Mouse (Mus musculus) midbrain, postnatal 0 days (tissue): ENCODE data around the gene Rspo1. TPM values are rescaled to one million over a fixed set of nuclear protein-coding genes. Genes with fewer than 3 reads are reported as not detected.

ENCODE experiments used
- ATAC-seq: fragments of 200-750 bp; cut with Nextera tagmentation; 2 replicates; pipeline ENCODE4 v1.8.0; 2017; ENCODE audit warnings: moderate number of reproducible peaks, mild to moderate bottlenecking, moderate TSS enrichment, moderate library complexity; ENCODE audit not compliant: low FRiP score
- DNase-seq: peaks from one replicate; pipeline ENCODE4 v3.0.0-alpha.2; 2015; ENCODE audit warnings: low spot score
- H3K27ac ChIP-seq: fragments of 300-500 bp; sonication (generic); 2 replicates; pipeline ENCODE4 v1.5.1; 2014; ENCODE audit warnings: low read depth, mild to moderate bottlenecking, low read length, mixed read lengths
- H3K27me3 ChIP-seq: fragments of 300-500 bp; sonication (generic); 2 replicates; pipeline ENCODE4 v1.6.1; 2014; ENCODE audit warnings: low read length, control low read depth, mixed read lengths; ENCODE audit not compliant: insufficient read depth
- H3K36me3 ChIP-seq: fragments of 300-500 bp; sonication (generic); 2 replicates; pipeline ENCODE4 v1.6.1; 2014; ENCODE audit warnings: low read length, control low read depth, mixed read lengths; ENCODE audit not compliant: insufficient read depth
- H3K4me1 ChIP-seq: fragments of 300-500 bp; sonication (generic); 2 replicates; pipeline ENCODE4 v1.6.1; 2014; ENCODE audit warnings: mild to moderate bottlenecking, control low read depth, antibody characterized with exemption, low read length, mixed read lengths; ENCODE audit not compliant: insufficient read depth
- H3K4me2 ChIP-seq: fragments of 300-500 bp; sonication (generic); 2 replicates; pipeline ENCODE4 v1.6.1; 2014; ENCODE audit warnings: low read depth, mild to moderate bottlenecking, low read length, mixed read lengths; ENCODE audit not compliant: poor library complexity, severe bottlenecking
- H3K4me3 ChIP-seq: fragments of 300-500 bp; sonication (generic); 2 replicates; pipeline ENCODE4 v1.5.1; 2014; ENCODE audit warnings: low read depth, mild to moderate bottlenecking, low read length, moderate library complexity
- H3K9ac ChIP-seq: fragments of 300-500 bp; sonication (generic); replicated peaks from 2 replicates; pipeline ENCODE4 v1.6.1; 2014; ENCODE audit warnings: mild to moderate bottlenecking, low read length, moderate library complexity, mixed read lengths; ENCODE audit not compliant: poor library complexity, severe bottlenecking
- H3K9me3 ChIP-seq: fragments of 300-500 bp; sonication (generic); 2 replicates; pipeline ENCODE4 v1.6.1; 2016; ENCODE audit warnings: low read length, control low read depth
- CTCF ChIP-seq: IDR thresholded peaks from 2 replicates; pipeline ENCODE4 v1.5.1; 2016; ENCODE audit warnings: antibody characterized with exemption, mild to moderate bottlenecking
- WGBS: fragments of 180-500 bp; shearing (Covaris S2); extraction: QIAGEN DNeasy Blood & Tissue Kit; methylation state at CpG from one replicate; pipeline ENCODE4 v1.1.7; 2014; 5-methylcytosine and 5-hydroxymethylcytosine counted together
- polyA plus RNA-seq: library from polyadenylated mRNA; unstranded; fragments of >200 nt; fragmentation: Nextera tagmentation; extraction: Ambion mirVana; gene quantifications from 2 replicates; pipeline ENCODE4 v1.2.1, GENCODE M21; 2015
- total RNA-seq: library from RNA; depleted of rRNA; stranded (reverse); fragments of >200 nt; gene quantifications from 2 replicates; pipeline ENCODE4 v1.2.3, GENCODE M21; 2014

The Rspo1 gene
- total and polyA plus RNA-seq, 2 experiments from 2014 or later = 1.8 to 2.5 TPM

DNA sequence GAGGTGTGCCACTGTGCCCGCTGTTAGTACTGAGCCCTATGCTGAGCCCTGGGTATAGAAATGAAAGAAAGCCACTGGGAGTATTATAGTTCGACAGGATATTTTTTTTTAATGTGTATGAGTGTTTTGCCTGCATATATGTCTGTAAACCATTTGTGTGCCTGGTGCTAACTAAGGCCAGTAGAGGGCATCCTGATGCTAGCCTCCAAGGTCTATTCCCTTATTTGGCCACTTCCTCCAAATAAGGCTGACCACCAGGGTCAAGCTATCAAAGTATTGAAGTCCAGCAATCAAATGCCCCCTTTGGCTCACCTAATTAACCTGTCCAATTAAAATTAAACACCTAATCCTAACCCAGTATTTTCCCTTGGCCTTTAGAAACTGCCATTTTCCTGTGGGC lies 41.3 kb upstream of the Rspo1 start:
- peak; percentile 74 for TF ChIP-seq CTCF
- ATAC-seq (no peak), DNase-seq (peak; percentile 21)
- Histone ChIP-seq H3K36me3 (peaks cover 14% of the 10 kb centered on the region), H3K9me3 (no peaks in the 10 kb centered on the region), H3K27me3 (no peaks in the 10 kb centered on the region), H3K4me1 (no peaks in the 10 kb centered on the region), H3K4me2 (no peak overlapping the region), H3K4me3 (no peak overlapping the region), H3K9ac (no peak overlapping the region), H3K27ac (no peak overlapping the region)
- 61% methylated on average over 2 of the region's 2 CpGs for WGBS

DNA sequence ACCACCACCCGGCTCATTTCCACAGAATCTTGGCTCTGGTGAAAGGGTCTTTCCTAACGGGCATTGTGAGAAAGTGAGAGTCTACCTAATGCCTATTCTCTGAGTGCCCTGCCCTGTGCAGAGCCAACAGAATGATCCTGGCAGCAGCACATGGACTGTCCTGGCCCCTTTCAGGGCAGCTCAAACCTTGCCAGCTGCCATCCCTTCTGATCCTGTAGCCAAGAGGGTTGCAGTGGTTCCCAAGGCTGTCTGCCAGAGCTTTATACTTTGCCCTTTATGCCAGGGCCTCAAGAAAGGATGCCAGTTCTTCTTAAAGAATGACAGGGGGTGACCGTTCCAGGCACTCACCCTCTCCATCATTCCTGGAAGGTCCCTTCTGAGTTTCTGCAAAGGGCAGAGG lies 36.7 kb upstream of the Rspo1 start:
- Histone ChIP-seq H3K4me3 (no peak overlapping the region), H3K27ac (no peak overlapping the region), H3K36me3 (no peaks in the 10 kb centered on the region), H3K4me2 (no peak overlapping the region), H3K9me3 (no peaks in the 10 kb centered on the region), H3K4me1 (no peaks in the 10 kb centered on the region), H3K9ac (no peak overlapping the region), H3K27me3 (no peaks in the 10 kb centered on the region)
- ATAC-seq (no peak), DNase-seq (peak; percentile 64)
- WGBS = 69% methylated on average over 3 of the region's 3 CpGs
- no peak for TF ChIP-seq CTCF

DNA sequence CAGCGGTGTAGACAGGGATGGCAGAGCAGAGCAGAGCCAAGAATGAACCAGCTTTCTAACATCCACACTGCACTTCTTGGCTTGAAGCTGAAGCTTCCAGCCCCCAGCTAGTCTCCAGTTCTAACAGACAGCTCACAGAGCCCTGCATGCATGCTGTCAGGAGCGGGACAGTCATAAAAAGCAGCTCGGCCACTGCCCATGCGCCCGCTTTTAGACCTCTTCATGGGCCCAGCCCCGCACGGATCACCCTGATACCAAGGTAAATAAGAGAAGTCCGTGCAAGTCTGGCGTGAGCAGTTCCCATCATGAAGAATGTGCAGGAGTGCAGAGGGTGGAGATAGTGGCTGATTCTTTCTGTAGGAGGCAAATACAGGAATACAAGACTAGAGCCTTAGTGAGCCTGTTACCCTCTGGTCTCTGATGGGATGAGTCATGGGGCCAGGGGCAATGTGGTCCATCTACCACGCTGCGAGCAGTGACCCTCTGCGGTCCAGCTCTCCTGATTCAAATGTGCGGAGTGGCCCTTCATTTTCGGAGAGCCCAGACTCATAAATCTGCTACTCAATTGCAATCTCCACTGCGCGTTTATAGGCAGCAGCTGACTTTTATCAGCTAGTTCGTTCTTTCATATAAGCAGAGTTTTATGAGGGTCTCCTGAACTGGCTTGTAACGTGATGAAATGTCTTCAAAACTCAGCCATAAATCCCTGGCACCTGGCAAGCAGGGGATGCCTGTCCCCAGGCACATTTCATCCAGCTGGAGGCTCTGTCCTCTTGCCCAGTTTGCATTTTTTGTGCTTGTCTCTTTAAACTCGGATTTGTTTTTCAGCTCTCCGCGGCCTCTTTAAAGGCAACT lies 35.8 kb upstream of the Rspo1 start:
- no peaks in the 10 kb centered on the region for H3K9me3 ChIP-seq
- no peaks in the 10 kb centered on the region for H3K27me3 ChIP-seq
- ATAC-seq (no peak), DNase-seq (no peak)
- WGBS = 84% methylated on average over 21 of the region's 21 CpGs
- no peak for TF ChIP-seq CTCF
- H3K4me1 ChIP-seq = no peaks in the 10 kb centered on the region
- H3K9ac ChIP-seq = no peak overlapping the region
- no peak overlapping the region for H3K4me2 ChIP-seq
- H3K4me3 ChIP-seq = no peak overlapping the region
- no peaks in the 10 kb centered on the region for H3K36me3 ChIP-seq
- H3K27ac ChIP-seq = no peak overlapping the region

DNA sequence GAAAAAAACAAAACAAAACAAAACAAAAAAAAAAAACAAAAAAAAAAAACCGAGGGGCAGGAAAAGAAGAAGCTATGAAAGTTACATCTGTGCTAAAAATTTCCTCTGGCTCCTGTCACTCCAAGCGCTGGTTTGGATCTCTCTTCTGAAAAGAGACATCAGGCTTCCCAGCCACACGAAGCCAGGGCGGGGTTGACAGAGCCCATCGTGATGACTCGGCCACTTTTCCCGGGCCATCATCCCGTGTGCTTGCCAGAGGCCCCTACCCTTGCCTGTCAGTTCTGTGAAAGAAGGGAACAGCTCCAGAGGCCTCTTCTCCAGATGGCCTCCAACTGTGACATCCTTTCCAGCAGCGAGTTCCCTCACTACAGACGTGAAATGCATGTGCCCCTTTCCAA lies 35.2 kb upstream of the Rspo1 start:
- no peaks in the 10 kb centered on the region for H3K9me3 ChIP-seq
- H3K9ac ChIP-seq = no peak overlapping the region
- H3K27me3 ChIP-seq = no peaks in the 10 kb centered on the region
- H3K4me3 ChIP-seq = no peak overlapping the region
- TF ChIP-seq CTCF = no peak
- H3K4me1 ChIP-seq = no peaks in the 10 kb centered on the region
- WGBS = 44% methylated on average over 10 of the region's 10 CpGs
- no peak overlapping the region for H3K4me2 ChIP-seq
- no peak for ATAC-seq
- H3K36me3 ChIP-seq = no peaks in the 10 kb centered on the region
- no peak for DNase-seq
- no peak overlapping the region for H3K27ac ChIP-seq

DNA sequence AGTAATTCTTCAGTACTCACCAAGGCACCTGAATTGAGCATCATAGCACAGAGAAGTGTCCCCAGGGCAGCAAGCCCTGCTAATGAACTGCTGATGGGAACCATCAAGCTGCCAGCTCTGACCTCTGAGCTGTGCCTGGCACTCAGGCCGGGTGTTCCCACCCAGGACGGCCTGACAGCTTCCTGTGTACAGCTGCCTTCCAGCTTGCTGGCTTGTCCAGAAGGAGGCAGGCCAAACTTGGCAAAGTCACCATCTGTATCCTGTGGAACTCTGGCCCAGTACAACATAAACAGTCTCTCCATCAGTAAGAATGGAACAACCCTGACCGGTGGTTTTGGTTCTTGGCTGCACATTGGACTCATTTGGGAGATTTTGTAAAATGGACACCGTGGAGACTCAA lies 32.7 kb upstream of the Rspo1 start:
- no peaks in the 10 kb centered on the region for H3K9me3 ChIP-seq
- H3K27me3 ChIP-seq = no peaks in the 10 kb centered on the region
- no peak overlapping the region for H3K27ac ChIP-seq
- H3K36me3 ChIP-seq = no peaks in the 10 kb centered on the region
- H3K4me2 ChIP-seq = no peak overlapping the region
- ATAC-seq (no peak), DNase-seq (no peak)
- H3K9ac ChIP-seq = no peak overlapping the region
- H3K4me1 ChIP-seq = no peaks in the 10 kb centered on the region
- 79% methylated on average over 4 of the region's 4 CpGs for WGBS
- no peak for TF ChIP-seq CTCF
- no peak overlapping the region for H3K4me3 ChIP-seq

DNA sequence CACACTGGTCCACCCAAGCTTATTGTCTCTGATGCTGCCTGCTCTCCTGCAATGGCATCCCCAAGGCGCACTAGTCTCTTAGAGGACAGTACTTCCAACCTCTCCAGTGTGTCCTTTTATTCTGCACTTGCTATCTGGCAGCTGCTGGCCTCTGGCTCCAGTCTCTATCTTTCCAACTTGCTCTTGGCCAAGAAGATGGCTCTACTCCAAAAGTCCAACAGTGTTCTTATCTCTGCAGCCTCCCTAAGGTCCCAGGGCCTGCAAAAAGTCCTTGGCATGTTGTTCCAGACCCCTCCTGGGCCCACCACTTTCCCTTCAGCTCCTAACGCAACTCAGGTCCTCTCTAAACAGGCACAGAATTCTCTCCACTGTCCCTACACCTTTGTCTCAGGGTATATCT lies 28.9 kb upstream of the Rspo1 start:
- no peak overlapping the region for H3K4me2 ChIP-seq
- H3K27me3 ChIP-seq = no peaks in the 10 kb centered on the region
- no peak for DNase-seq
- H3K4me3 ChIP-seq = no peak overlapping the region
- H3K9me3 ChIP-seq = no peaks in the 10 kb centered on the region
- no peaks in the 10 kb centered on the region for H3K36me3 ChIP-seq
- no peak for ATAC-seq
- no peaks in the 10 kb centered on the region for H3K4me1 ChIP-seq
- H3K9ac ChIP-seq = no peak overlapping the region
- no peak overlapping the region for H3K27ac ChIP-seq
- no peak for TF ChIP-seq CTCF
- WGBS = 91% methylated on average over 2 of the region's 2 CpGs
